Mouse (Mus musculus) myocyte (in vitro differentiated cells): Measurements from ENCODE around the gene Elob.

Experiments used
- CEBPB ChIP-seq: IDR thresholded peaks from 2 replicates; pipeline ENCODE4 v1.6.1; 2011; ENCODE audit warnings: mild to moderate bottlenecking, moderate library complexity; ENCODE audit not compliant: poor library complexity, insufficient read depth, severe bottlenecking
- E2F4 ChIP-seq: IDR thresholded peaks from one replicate; pipeline ENCODE4 v1.6.1; 2011; ENCODE audit warnings: mild to moderate bottlenecking, control low read depth, moderate library complexity; ENCODE audit not compliant: insufficient read depth
- MAX ChIP-seq: IDR thresholded peaks from one replicate; pipeline ENCODE4 v1.6.1; 2011; ENCODE audit warnings: low read depth, mild to moderate bottlenecking, control low read depth
- MYOD1 ChIP-seq, 3 experiments: IDR thresholded peaks; one replicate each; pipeline ENCODE4 v1.6.1; 2011; ENCODE audit warnings: control low read depth in 2 of 3, low read depth in 2 of 3, mild to moderate bottlenecking in 2 of 3, moderate library complexity in 1 of 3; ENCODE audit not compliant: insufficient read length in 2 of 3, control insufficient read depth in 1 of 3
- MYOG ChIP-seq, 3 experiments: IDR thresholded peaks; one replicate each; pipeline ENCODE4 v1.6.1; 2011; ENCODE audit warnings: control low read depth in 2 of 3, low read depth in 2 of 3, mild to moderate bottlenecking in 2 of 3; ENCODE audit not compliant: insufficient read length in 2 of 3, control insufficient read depth in 1 of 3, insufficient read depth in 1 of 3
- POLR2A ChIP-seq: IDR thresholded peaks from one replicate; pipeline ENCODE4 v1.6.1; 2011; ENCODE audit warnings: low read depth, mild to moderate bottlenecking, control low read depth, moderate library complexity; ENCODE audit not compliant: insufficient read length
- POLR2AphosphoS2 ChIP-seq: IDR thresholded peaks from one replicate; pipeline ENCODE4 v1.6.1; 2011; ENCODE audit warnings: low read depth, control low read depth; ENCODE audit not compliant: insufficient read length
- REST ChIP-seq: IDR thresholded peaks from one replicate; pipeline ENCODE4 v1.6.1; 2011; ENCODE audit warnings: mild to moderate bottlenecking, control low read depth, moderate library complexity; ENCODE audit not compliant: insufficient read depth, insufficient read length

GRCm38 (mm10) chr17:23822094-23822493, 6.8 kb downstream of the Elob start:
- TF ChIP-seq POLR2A (no peak), MAX (no peak), MYOD1 (IDR thresholded peaks at IDR 0.05; ENCODE audit: control insufficient read depth in 1 of 3, insufficient read length in 2 of 3, low read depth in 2 of 3) (no peak), CEBPB (no peak), E2F4 (no peak), MYOG (IDR thresholded peaks at IDR 0.05; ENCODE audit: control insufficient read depth in 1 of 3, insufficient read depth in 1 of 3, insufficient read length in 2 of 3, low read depth in 2 of 3) (no peak), REST (no peak), POLR2AphosphoS2 (no peak)
